Mouse (Mus musculus) E14TG2a.4 (cell line): ENCODE data around the gene Atp8a1.

ENCODE experiments used
- CTCF ChIP-seq: conservative IDR thresholded peaks from 2 replicates; pipeline ENCODE4 v1.5.1; 2014; ENCODE audit warnings: low read length
- POU5F1 ChIP-seq: IDR thresholded peaks from 2 replicates; pipeline ENCODE4 v1.6.1; 2014; ENCODE audit warnings: low read length, borderline replicate concordance

DNA sequence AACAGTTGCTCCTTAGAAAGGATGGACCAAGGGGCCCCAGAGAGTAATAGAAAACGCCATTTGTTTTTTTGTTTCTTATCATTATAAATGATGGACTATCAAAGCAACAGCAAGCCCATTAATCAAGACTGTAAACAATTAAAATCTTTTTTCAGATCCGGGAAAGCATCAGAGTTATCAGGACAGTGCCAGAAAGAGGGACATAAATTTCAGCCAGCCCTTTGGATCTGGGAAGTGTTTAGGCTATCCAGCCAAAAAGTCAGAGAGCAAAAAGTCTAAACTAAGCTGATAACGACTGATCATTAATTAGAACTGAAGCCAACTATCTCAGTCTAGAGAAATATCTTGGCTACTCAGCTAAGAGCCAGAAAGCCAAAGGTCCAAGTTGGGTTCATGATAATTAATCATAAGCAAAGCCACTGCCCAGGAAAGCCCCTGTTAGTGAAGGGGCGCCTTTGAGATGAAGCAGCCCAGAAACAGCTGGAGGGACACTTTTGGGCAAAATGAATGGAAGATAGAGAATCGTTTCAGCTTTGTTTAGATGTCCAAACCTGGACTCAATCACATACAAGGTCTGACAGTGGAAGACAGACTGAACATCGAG lies 274.6 kb downstream of the Atp8a1 start:
- TF ChIP-seq CTCF = no peak
- no peak for TF ChIP-seq POU5F1
